Mouse (Mus musculus) intestine, postnatal 0 days (tissue): ENCODE results near the gene Mmp19. TPM values are rescaled to one million over a fixed set of nuclear protein-coding genes. Genes with fewer than 3 reads are reported as not detected.

ENCODE experiments used
- ATAC-seq: fragments of 200-750 bp; cut with Nextera tagmentation; 2 replicates; pipeline ENCODE4 v1.8.0; 2017; ENCODE audit warnings: mild to moderate bottlenecking, moderate TSS enrichment, moderate library complexity
- H3K27ac ChIP-seq: fragments of 300-500 bp; sonication (generic); 2 replicates; pipeline ENCODE4 v1.5.1; 2014; ENCODE audit warnings: mild to moderate bottlenecking, low read depth, low read length, moderate library complexity
- H3K27me3 ChIP-seq: fragments of 300-500 bp; sonication (generic); replicated peaks from 2 replicates; pipeline ENCODE4 v1.6.1; 2014; ENCODE audit warnings: low read length, mixed read lengths; ENCODE audit not compliant: control insufficient read depth, insufficient read depth
- H3K36me3 ChIP-seq: fragments of 300-500 bp; sonication (generic); 2 replicates; pipeline ENCODE4 v1.6.1; 2014; ENCODE audit warnings: mild to moderate bottlenecking, moderate library complexity; ENCODE audit not compliant: control insufficient read depth, insufficient read depth
- H3K4me1 ChIP-seq: fragments of 300-500 bp; sonication (generic); replicated peaks from 2 replicates; pipeline ENCODE4 v1.6.1; 2014; ENCODE audit warnings: antibody characterized with exemption, low read length, mixed read lengths; ENCODE audit not compliant: control insufficient read depth, insufficient read depth
- H3K4me2 ChIP-seq: fragments of 300-500 bp; sonication (generic); replicated peaks from 2 replicates; pipeline ENCODE4 v1.6.1; 2014; ENCODE audit warnings: low read depth, mild to moderate bottlenecking, moderate library complexity
- H3K4me3 ChIP-seq: fragments of 300-500 bp; sonication (generic); 2 replicates; pipeline ENCODE4 v1.5.1; 2014; ENCODE audit warnings: low read depth, low read length
- H3K9ac ChIP-seq: fragments of 300-500 bp; sonication (generic); 2 replicates; pipeline ENCODE4 v1.6.1; 2014; ENCODE audit warnings: mild to moderate bottlenecking, low read depth, low read length
- H3K9me3 ChIP-seq: fragments of 300-500 bp; sonication (generic); 2 replicates; pipeline ENCODE4 v1.6.1; 2016; ENCODE audit warnings: mixed run types; ENCODE audit not compliant: control insufficient read depth
- CTCF ChIP-seq: sonication (generic); IDR thresholded peaks from 2 replicates; pipeline ENCODE4 v1.5.1; 2016; ENCODE audit warnings: low read depth, mild to moderate bottlenecking, control low read depth, antibody characterized with exemption, moderate library complexity
- WGBS: fragments of 180-500 bp; shearing (Covaris S2); extraction: QIAGEN DNeasy Blood & Tissue Kit; methylation state at CpG from one replicate; pipeline ENCODE4 v1.1.7; 2014; 5-methylcytosine and 5-hydroxymethylcytosine counted together
- polyA plus RNA-seq: library from polyadenylated mRNA; unstranded; fragments of >200 nt; fragmentation: Nextera tagmentation; extraction: Ambion mirVana; gene quantifications from 2 replicates; pipeline ENCODE4 v1.2.1, GENCODE M21; 2015

Gene Mmp19
- polyA plus RNA-seq, result 0.97 and 1.4 TPM in 2 replicates

GRCm38 (mm10) chr10:128790398-128791124, at the start of gene Mmp19:
TSS of gene Mmp19 (plus strand) at chr10:128790910.
- no peak within 1 kb of the TSS for H3K4me2 ChIP-seq

DNA sequence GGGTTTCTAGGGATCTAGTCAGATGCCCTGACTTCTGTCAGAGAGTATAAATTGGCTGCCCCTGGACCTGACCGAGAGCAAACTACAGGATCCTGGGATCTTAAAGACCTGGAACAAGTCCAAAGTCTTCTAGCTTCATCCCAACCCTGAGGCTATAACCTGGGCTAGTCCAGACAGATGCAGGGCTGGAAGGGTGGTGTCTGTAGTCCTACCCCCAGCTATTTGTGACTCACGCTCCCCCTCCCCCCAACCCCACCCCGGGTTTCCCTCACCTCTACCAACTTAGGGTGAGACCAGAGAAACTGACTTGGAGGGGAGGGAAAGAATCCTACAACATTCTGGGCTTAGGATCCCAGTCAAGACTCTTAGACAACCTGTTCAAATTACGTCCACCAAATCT, 48.1 kb upstream of the Mmp19 start:
- H3K27ac ChIP-seq, result 0 out of 2 replicates have a peak overlapping the region, but pooled peaks have one; percentile 11
- H3K36me3 ChIP-seq, result no peaks in the 10 kb centered on the region
- no peak for ATAC-seq
- H3K27me3 ChIP-seq, result no peaks in the 10 kb centered on the region
- H3K4me3 ChIP-seq, result peak overlapping the region; percentile 64
- TF ChIP-seq CTCF, result no peak
- no peaks in the 10 kb centered on the region for H3K9me3 ChIP-seq
- H3K4me1 ChIP-seq, result peaks cover 6% of the 10 kb centered on the region; the same call in 1 of the 2 replicates
- WGBS, result 29% methylated on average over 4 of the region's 4 CpGs
- peak overlapping the region; percentile 93 for H3K4me2 ChIP-seq
- peak overlapping the region; percentile 64; the same call in 1 of the 2 replicates for H3K9ac ChIP-seq

More at GRCm38 (mm10) chr10:128790398-128791124, at the start of gene Mmp19:
- WGBS, result 54% methylated on average over 7 of the region's 7 CpGs
- Histone ChIP-seq H3K27me3 (no peaks in the 10 kb centered on the region), H3K9me3 (no peaks in the 10 kb centered on the region), H3K4me3 (no peak within 1 kb of the TSS), H3K4me1 (no peaks in the 10 kb centered on the region), H3K9ac (0 out of 2 replicates have a peak within 1 kb of the TSS, but pooled peaks have one; percentile 3), H3K27ac (no peak within 1 kb of the TSS), H3K36me3 (no peaks in the 10 kb centered on the region)
- TF ChIP-seq CTCF, result no peak
- no peak for ATAC-seq

- no peak for TF ChIP-seq CTCF
- H3K9me3 ChIP-seq, result no peaks in the 10 kb centered on the region
- peak overlapping the region; percentile 86 for H3K27ac ChIP-seq
- peaks cover 6% of the 10 kb centered on the region; the same call in 1 of the 2 replicates for H3K4me1 ChIP-seq
- H3K4me2 ChIP-seq, result peak overlapping the region; percentile 93
- 4% methylated on average over 7 of the region's 7 CpGs for WGBS
- H3K36me3 ChIP-seq, result no peaks in the 10 kb centered on the region
- no peaks in the 10 kb centered on the region for H3K27me3 ChIP-seq
- H3K4me3 ChIP-seq, result peak overlapping the region; percentile 64
- peak overlapping the region; percentile 64 for H3K9ac ChIP-seq
- ATAC-seq, result no peak
These were observed 47.5 kb upstream of the Mmp19 start for GRCm38 (mm10) chr10:128743235-128743634.

GRCm38 (mm10) chr10:128743791-128744191, 46.9 kb upstream of the Mmp19 start:
- no peak for TF ChIP-seq CTCF
- H3K27ac ChIP-seq, result peak overlapping the region; percentile 86
- H3K4me2 ChIP-seq, result peak overlapping the region; percentile 93
- H3K4me1 ChIP-seq, result peaks cover 7% of the 10 kb centered on the region; the same call in 1 of the 2 replicates
- ATAC-seq, result peak; percentile 14; the same call in 1 of the 2 replicates
- WGBS, result under 1% methylated on average over 37 of the region's 37 CpGs
- H3K9ac ChIP-seq, result peak overlapping the region; percentile 64
- peak overlapping the region; percentile 64 for H3K4me3 ChIP-seq
- H3K27me3 ChIP-seq, result no peaks in the 10 kb centered on the region
- H3K9me3 ChIP-seq, result no peaks in the 10 kb centered on the region
- no peaks in the 10 kb centered on the region for H3K36me3 ChIP-seq

DNA sequence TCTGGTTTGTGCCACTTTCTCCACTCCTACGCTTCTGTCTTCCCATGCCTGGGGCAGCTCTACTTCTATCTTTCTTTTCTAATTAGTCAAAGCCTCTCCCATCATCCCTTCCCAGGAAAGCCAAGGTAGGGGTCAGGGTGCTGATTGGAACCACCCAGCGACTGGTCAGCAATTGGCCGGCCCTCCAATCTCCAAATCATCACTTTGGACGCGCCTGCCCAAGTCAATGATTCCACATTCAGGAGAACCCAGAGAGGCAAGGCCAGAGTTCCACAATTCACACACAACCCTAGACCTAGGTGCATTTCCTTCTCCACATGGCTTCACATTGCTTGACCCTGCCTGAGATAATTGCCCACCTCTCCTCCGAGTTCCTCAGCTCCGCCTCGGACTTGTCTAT, 46.5 kb upstream of the Mmp19 start:
- ATAC-seq, result no peak; the same call in 1 of the 2 replicates
- 27% methylated on average over 8 of the region's 8 CpGs for WGBS
- Histone ChIP-seq H3K36me3 (no peaks in the 10 kb centered on the region), H3K9me3 (no peaks in the 10 kb centered on the region), H3K4me2 (peak overlapping the region; percentile 93), H3K4me3 (peak overlapping the region; percentile 64), H3K27me3 (no peaks in the 10 kb centered on the region), H3K9ac (peak overlapping the region; percentile 64), H3K4me1 (peaks cover 9% of the 10 kb centered on the region; the same call in 1 of the 2 replicates), H3K27ac (peak overlapping the region; percentile 86)
- TF ChIP-seq CTCF, result no peak
